Mouse (Mus musculus) liver, postnatal 0 days (tissue): ENCODE data around the gene Ehbp1l1.

Source experiments
- CTCF ChIP-seq: sonication (generic); IDR thresholded peaks from 2 replicates; pipeline ENCODE4 v1.5.1; 2016; ENCODE audit warnings: antibody characterized with exemption, low read depth
- EP300 ChIP-seq: IDR thresholded peaks from 2 replicates; pipeline ENCODE4 v1.6.1; 2016; ENCODE audit warnings: antibody characterized with exemption, low read depth, mild to moderate bottlenecking

- TF ChIP-seq CTCF (no peak), EP300 (no peak)
These were observed 57.7 kb downstream of the Ehbp1l1 start for GRCm38 (mm10) chr19:5668372-5668771.
